Mouse (Mus musculus) monocyte, adult 5-6 weeks (primary cell): ENCODE results near the gene Ppp2r5e. TPM values are rescaled to one million over a fixed set of nuclear protein-coding genes. Genes with fewer than 3 reads are reported as not detected.
"Not testable (repeated sequence)": the region's sequence is repeated elsewhere in the genome, so short reads cannot be mapped to it uniquely, and the experiment has no call there.

Source experiments
- ATAC-seq: fragments of 153-309, 156-312 bp; replicated peaks from 2 replicates; pipeline ENCODE4 v1.8.0; 2017; ENCODE audit warnings: mild to moderate bottlenecking; ENCODE audit not compliant: low TSS enrichment, insufficient number of reproducible peaks, severe bottlenecking, poor library complexity, low FRiP score
- total RNA-seq: library from RNA; stranded (forward); fragments of 200-1000, 200-491, 200-594 nt; gene quantifications from 3 replicates; pipeline ENCODE4 v1.2.3, GENCODE M21; 2017

The Ppp2r5e gene
- total RNA-seq, 1 experiment from 2014 or later: 18.1 TPM

DNA sequence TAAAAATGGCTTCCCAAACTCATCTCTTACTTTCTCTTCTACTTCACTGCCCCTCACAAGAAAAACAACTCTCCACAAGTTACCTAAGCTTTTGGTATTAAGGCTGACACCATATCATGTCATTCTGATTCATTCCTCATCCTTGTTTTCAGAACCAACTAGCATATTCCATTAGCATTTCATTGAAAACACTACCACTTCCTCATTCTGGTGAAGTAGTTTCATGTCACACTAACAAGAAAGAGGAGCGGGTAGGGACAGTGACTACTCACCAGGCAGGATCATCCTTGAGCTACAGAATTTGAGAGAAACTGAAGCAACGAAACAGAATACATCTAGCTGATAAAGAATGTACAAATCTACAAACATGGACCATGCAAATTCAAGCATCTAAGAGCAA lies 84.5 kb downstream of the Ppp2r5e start:
- no peak for ATAC-seq

DNA sequence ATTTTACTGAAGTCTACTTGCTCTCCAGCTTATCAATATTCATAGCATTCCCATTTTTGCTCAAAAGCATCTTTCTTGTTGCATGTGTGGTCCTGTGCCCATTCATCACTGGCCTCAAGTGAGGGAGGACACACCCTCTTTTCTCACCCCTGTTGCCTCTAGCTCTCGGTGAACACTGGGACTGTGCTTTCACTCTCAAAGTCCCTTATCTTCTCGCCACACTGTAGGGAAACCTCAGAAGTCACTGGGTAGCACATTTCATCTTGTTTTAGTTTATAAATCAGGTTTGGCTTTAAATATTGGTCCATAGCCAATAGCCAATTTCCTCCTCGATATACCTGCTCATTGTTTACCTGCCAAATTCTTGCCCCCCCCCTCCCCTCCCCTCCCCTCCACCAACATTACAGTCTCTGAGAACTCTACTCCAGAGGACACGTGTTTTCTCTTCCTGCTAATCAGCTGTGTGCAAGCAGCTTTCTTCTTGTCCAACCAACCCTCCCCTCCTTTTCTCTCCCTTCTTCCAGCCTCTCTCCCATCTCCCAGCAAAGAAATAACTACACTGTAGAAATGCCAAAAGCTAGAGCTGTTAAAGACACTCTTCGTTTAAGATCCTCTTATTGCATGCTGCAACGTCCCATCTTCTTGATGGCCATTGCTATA lies 90.9 kb downstream of the Ppp2r5e start:
- no peak for ATAC-seq

DNA sequence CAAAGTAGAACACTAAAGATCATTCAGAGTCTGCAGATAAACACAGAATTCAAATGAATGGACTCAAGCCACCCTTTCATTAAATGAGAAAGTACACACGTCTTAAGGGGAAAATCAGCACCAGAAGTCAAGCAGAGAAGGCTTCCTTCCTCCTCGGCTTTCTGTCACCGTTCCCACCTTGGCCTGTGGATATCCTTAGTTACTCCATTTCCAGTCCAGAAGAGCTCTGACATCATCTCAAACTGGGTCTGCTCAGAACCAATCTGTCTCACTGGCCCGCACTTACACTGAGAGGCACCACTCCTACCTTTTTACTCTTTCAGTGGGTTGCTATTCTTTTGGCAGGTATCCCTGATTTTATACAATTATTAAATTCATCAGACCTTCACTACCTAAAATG lies 93.4 kb downstream of the Ppp2r5e start:
- ATAC-seq: no peak

DNA sequence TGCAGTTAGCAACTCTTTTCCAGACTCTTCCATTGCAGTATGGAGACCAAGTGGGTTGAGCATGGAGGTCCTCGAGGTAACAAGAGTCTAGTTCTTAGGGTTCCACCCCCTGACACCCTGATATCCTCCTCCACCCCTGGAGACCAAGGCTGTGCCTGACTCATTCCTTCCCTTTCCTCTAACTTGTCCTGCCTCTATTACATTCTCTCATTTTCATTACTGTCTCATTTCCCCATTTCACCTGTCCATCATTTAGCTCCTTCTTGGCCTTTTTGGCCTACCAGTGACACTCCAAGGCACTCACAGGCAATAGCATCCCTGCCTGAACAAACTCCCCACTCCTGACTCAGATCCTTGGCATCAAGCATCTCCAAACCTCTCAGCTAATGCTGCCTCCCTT lies 98.3 kb downstream of the Ppp2r5e start:
- no peak for ATAC-seq

DNA sequence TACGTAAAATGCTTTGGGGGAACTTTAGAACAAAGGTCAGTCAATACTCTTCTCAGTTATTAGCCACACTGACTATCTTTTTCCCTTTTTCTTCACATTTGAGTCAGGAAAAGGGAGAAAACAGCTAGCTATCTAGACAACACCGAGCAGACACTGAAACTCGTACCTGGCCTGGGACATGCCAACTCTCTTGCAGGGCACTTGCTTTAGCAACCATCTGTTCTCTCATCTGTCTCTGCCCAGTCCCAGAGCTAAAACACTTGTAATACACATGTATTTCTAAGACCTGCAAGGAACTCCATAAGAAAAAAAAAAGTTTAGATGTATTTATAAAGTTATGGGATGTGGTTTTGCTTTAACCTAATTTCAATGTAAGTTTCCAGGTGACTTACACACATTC lies 100.4 kb downstream of the Ppp2r5e start:
- ATAC-seq: no peak

DNA sequence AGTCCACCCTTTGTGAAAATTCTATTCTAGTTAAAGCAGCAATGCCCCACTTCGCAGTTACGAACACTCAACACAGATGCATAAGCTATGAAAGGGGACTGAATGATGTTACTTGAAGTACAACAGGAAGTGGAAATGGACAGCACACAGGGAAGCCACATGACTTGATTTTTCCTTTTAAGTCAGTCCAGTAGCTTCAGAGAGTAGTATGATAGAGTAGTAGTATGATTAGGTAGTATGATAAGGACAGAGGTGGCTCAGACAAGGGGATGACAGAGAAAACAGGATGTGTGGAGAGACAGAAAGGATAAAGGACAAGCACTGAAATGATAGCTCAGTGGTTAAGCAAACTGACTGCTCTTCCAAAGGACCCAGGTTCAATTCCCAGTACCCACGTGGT lies 101.4 kb downstream of the Ppp2r5e start:
- ATAC-seq: no peak

DNA sequence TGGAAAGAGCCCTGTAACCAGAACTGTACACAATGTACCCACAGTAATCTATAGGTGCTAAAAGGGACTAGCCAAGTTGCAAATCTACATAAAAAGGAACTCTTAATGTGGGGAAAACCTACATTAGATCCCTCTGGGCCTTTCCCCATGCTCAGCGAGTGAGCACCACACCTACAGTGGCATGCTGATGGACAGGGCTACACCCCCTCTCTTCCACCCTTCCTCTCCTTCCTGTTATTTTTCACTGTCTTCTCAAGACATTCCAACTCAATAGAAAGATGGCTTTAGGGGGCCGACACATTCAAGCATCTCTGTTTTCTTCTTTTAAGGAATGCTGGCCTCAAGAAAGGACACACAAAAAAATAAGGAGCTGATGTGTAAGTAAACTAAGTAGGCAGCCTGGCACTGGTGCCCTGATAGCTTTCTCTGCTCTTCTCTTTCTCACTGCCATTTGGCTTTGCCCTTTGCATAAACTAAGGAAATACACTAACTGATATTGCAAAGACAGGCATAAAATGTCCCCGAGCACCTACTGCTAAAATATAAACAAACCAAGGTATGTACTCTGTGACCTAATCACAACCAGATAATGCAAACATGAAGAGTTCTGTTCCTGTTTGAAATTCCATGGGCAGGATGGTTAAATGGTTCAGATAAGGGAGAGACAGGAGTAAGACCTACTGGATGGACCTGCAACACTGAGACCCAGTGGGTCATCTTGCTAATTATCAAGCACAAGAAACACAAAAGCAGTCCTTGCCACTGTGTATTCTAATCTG lies 103.3 kb downstream of the Ppp2r5e start:
- ATAC-seq: no peak

DNA sequence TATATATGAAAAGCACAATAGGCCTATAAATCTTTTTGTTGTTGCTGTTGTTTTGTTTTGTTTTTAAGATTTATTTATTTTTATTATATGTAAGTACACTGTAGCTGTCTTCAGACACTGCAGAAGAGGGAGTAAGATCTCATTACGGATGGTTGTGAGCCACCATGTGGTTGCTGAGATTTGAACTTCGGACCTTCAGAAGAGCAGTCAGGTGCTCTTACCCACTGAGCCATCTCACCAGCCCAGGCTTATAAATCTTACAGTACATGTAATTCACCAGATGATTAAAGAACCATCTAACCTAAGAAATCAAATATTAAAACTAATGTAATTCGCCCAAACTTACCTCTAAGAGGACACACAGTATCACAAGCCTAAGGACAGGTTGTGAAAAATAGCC lies 103.9 kb downstream of the Ppp2r5e start:
- not testable (repeated sequence) for ATAC-seq

DNA sequence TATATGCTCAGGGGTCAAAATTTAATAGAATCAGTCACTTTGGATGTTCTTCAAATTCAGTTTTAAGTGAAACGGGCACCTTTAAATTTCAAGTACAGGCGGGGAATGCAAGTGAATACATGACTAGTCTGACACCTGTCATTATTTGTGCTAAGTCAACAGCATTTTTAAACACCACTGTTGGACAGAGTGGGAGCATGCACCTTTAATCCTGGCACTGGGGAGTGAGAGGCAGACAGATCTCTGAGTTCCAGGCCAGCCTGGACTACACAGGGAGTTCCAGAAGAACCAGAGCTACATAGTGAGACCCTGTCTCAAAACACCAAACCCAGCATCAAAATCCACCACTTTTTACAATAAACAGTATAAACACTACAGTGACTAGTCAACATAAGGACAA lies 108.5 kb downstream of the Ppp2r5e start:
- ATAC-seq: no peak

DNA sequence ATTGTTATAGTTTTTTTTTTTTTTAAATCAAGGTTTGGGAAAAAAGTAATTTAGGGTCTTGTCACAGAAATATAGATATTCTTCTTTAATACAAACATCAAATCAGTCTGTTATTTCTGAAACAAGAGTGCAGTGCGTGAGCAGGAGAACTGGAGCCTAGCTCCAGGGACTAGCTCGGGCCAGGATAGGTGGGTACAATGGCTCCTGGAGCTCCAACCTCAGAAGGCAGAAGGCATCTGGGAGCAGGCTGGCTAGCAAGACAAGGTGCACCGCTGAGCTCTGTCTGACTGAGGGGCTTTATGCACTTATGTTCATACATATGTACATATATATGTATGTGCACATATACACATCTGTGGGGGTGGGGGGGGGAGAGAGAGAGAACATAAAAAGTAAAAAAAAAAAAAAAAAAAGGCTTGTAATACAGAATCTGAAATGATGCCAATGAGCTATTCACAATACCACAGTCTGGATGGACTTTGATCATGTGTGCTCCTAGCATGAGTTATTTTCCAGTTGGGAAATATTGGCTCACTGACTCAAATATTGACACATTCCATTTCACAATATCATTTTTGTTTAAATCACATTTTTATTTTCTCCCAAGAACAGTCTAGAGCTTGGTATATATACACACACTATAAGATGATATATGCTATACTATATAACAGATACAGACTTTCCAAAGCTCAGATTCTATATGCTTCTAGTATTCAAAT lies 109.3 kb downstream of the Ppp2r5e start:
- ATAC-seq: no peak

DNA sequence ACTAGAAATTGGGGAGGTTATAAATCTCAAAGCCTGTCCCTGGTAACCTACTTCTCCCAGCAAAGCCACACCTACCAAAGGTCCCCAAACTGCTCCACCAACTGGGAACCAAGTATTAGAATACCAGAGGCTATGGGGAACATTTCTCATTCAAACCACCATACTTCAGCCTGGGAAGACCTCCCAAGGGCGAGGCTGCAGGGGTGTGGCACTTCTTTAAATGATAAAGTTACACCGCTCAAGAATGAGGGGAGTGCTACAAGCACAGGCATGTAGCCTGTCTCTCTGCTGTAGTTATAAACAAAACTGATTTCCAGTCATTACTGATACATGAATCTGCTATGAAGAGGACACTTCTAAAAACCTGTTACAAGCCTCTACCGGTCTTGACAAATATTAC lies 113.3 kb downstream of the Ppp2r5e start:
- ATAC-seq: no peak

DNA sequence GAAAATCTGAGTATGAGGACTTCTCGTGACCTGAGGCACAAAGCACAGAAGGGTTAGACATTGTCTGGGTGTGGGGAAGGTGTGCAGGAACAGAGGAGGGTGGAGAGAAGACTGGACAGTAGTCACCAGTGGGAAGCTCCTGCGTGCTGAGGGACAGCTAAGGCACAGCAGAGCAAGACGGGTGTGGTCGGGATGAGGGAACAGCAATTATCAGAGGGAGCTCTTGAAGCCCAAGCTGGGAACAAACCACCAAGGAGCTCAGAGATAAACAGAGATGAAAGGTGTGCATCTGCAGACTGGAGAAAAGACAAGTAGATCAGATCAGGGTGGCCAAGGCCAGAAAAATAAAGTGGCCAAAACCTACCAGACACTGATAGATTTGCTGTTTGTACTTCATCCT lies 114.0 kb downstream of the Ppp2r5e start:
- no peak for ATAC-seq

DNA sequence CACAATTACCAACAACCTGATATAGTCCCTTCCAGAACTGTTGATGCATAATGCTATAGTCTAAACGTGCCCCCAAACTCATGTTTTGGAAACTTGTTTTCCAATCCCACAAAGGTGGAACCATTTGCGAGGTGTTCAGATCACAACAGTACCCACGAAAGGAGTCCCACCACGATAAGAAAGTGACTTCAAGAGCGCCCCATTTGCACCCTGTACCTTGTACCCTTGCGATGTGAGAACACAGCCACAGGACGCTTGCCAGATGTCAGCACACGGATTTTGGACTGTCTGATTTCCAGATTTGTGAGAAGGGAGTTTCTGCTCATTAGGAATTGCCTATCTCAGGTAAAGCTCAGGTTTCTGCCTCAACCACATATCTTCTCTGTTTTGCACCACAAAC lies 116.0 kb downstream of the Ppp2r5e start:
- ATAC-seq: no peak

DNA sequence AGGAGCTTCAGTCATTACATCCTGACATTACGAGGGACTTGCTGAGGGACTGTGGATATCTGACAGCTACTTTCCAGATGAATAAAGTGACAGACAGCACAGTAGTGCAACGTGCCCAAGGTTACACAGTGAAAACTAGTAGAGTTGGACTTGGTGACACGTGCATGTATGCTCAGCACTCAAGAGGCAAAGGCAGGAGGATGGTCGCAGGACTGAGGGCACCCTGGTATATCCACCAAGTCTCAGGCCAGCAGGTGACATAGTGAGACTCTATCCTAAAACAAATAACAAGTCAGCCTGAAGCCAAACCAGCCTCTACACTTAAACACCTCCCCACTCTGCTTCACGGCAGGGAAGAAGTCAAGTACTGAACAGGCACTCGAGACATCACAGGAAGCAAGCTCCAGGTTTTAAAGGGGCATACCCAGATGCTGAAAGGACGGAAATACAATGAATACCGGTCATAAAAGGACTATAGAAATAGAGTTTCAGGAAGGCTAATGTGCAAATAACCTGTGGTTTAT lies 116.6 kb downstream of the Ppp2r5e start:
- no peak for ATAC-seq

DNA sequence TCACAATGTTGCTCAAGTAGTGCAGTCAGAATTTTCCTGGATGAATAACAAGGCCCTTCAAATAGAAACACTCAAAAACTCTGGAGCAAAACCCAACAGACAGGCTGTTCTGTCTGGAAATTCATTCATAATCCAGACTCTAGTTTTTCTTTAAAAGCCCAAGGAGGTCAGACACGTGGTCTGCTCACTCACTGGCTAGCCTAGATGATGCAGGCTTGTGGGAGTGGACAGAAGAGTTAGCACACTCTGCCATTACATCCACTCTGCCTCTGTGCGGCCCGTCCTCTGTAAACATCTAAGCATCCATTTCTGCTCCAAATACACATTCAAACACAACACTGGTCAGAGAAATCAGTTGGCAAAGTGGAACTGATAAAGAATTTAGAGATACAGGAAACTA lies 117.4 kb downstream of the Ppp2r5e start:
- ATAC-seq: no peak

DNA sequence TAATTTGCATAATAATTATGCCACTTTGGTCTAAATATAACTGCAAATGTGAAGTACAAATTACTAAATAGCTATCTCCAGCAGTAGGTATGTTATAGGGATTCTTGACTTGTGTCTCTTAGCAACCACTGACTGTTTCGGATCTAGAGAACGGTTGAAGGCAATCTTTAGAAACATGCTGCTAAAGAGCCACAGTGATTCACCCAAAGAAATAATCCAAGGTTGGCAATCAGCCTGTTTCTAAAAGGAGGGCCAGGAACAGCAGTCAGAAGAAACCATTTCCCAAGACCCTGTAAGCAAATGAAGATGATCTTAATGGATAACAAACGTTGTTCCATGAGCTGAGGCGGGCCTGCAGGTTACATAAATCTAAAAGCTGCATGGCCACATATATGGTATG lies 117.9 kb downstream of the Ppp2r5e start:
- no peak for ATAC-seq

DNA sequence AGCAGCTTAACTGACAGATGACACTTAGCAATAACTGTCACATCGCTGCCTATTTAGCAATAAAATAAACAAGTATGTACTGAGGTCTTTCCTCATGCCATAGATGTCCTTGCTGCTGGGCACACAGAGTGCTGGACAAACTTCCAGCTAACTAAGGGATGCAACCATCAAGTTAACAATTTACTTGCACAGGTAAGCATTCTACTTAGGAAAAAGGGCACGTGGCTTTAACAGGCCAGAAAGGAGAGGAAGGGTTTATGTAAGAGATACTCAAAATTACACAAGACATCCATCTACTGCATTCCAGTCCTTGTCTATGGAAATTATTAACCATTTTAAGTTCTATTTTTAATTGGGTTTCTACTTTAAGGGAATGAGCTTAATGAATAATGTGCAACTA lies 123.0 kb downstream of the Ppp2r5e start:
- ATAC-seq: no peak

DNA sequence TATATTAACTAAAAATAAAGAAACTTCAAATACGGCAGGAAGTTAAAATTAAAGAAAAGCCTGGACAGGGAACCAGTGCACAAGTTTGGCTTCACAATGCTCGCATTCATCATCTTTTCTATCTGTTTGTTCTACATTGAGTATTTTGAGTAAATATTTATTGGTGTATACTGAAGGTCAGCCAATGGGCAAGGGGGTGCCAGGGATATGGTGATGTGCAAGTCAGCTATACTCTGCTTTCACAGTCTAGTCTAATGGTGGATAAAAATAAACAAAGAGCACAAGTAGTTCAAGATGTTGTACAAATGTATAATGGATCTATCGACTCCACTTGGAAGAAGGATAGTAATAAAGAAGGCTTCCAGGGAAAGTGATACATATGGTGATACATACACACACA lies 123.9 kb downstream of the Ppp2r5e start:
- ATAC-seq: no peak

DNA sequence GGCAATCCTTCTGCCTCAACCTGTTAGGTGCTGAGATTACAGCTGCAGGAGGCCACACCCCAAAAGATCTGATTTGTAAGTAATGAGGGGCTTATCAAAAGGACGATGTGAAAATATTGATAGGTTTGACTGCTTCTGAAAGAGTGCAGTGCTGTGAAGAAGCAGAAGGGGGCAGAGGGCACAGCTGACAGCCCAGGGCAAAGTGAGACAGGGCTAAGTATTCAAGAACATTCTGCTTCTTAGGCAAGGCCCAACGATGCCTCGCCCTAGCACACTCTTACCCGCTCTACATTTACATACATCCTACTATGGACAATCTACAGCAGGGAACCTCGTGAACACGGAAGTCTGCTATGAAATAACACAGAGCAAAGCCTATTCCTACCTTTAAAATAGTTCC lies 128.2 kb downstream of the Ppp2r5e start:
- no peak for ATAC-seq

DNA sequence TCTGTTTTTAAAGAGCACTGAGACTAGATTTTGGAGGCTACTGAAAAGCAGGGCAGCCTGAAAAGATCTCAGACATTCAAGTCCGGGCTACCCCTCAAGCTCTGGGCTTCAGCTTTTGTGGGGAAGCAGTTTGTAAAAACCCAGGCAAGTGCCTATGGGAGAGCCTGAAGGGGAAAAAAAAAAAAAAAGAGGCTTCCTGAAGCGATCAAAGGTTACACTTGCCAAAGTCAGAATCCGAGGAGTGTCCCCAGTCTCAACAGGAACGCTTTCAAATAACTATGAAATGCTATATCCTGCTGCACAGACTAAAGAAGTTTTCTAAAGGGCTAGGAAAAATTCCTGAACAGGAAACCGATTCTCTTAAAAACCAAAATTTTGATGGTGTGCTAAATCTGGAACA lies 128.9 kb downstream of the Ppp2r5e start:
- ATAC-seq: no peak
